Mouse (Mus musculus) limb, embryonic 14.5 days (tissue): ENCODE measurements around the gene B3galt4. TPM values are rescaled to one million over a fixed set of nuclear protein-coding genes. Genes with fewer than 3 reads are reported as not detected.
"Not testable (repeated sequence)": the region's sequence is repeated elsewhere in the genome, so short reads cannot be mapped to it uniquely, and the experiment has no call there.

Experiments
- ATAC-seq: fragments of 200-750 bp; cut with Nextera tagmentation; 2 replicates; pipeline ENCODE4 v1.8.0; 2017; ENCODE audit warnings: low read depth, moderate number of reproducible peaks, moderate TSS enrichment; ENCODE audit not compliant: low FRiP score
- DNase-seq: peaks from one replicate; pipeline ENCODE4 v3.0.0-alpha.2; 2015; ENCODE audit warnings: low spot score
- H3K27ac ChIP-seq: fragments of 300-500 bp; sonication (generic); replicated peaks from 2 replicates; pipeline ENCODE4 v1.5.1; 2014; ENCODE audit warnings: low read depth, mild to moderate bottlenecking, low read length, moderate library complexity, mixed read lengths
- H3K27me3 ChIP-seq: fragments of 300-500 bp; sonication (generic); 2 replicates; pipeline ENCODE4 v1.6.1; 2014; ENCODE audit warnings: low read length, mixed read lengths; ENCODE audit not compliant: control insufficient read depth, insufficient read depth
- H3K36me3 ChIP-seq: fragments of 300-500 bp; sonication (generic); 2 replicates; pipeline ENCODE4 v1.6.1; 2014; ENCODE audit warnings: mild to moderate bottlenecking, low read length, moderate library complexity, mixed read lengths; ENCODE audit not compliant: control insufficient read depth, insufficient read depth
- H3K4me1 ChIP-seq: fragments of 300-500 bp; sonication (generic); 2 replicates; pipeline ENCODE4 v1.6.1; 2014; ENCODE audit warnings: antibody characterized with exemption, low read length, mixed read lengths; ENCODE audit not compliant: control insufficient read depth, insufficient read depth
- H3K4me2 ChIP-seq: fragments of 300-500 bp; sonication (generic); replicated peaks from 2 replicates; pipeline ENCODE4 v1.6.1; 2014; ENCODE audit warnings: low read depth, mild to moderate bottlenecking, low read length, moderate library complexity; ENCODE audit not compliant: severe bottlenecking
- H3K4me3 ChIP-seq: fragments of 300-500 bp; sonication (generic); replicated peaks from 2 replicates; pipeline ENCODE4 v1.5.1; 2014; ENCODE audit warnings: low read length
- H3K9ac ChIP-seq: fragments of 300-500 bp; sonication (generic); 2 replicates; pipeline ENCODE4 v1.6.1; 2014; ENCODE audit warnings: mild to moderate bottlenecking, low read depth, low read length, moderate library complexity; ENCODE audit not compliant: severe bottlenecking
- H3K9me3 ChIP-seq: fragments of 300-500 bp; sonication (generic); 2 replicates; pipeline ENCODE4 v1.6.1; 2016; ENCODE audit warnings: low read length; ENCODE audit not compliant: control insufficient read depth
- POLR2A ChIP-seq: fragments of 200-500 bp; IDR thresholded peaks from 2 replicates; pipeline ENCODE4 v1.8.0; 2012; ENCODE audit warnings: inconsistent platforms, mild to moderate bottlenecking, moderate library complexity, borderline replicate concordance; ENCODE audit not compliant: insufficient read depth, insufficient read length; ENCODE audit errors: extremely low read depth
- WGBS: fragments of 180-500 bp; shearing (Covaris S2); extraction: QIAGEN DNeasy Blood & Tissue Kit; methylation state at CpG from one replicate; pipeline ENCODE4 v1.1.7; 2014; 5-methylcytosine and 5-hydroxymethylcytosine counted together
- polyA plus RNA-seq, 2 experiments: library from polyadenylated mRNA; depleted of rRNA in 1 of 2; stranded (reverse) in 1 of 2; unstranded in 1 of 2; fragments of >200 nt; fragmentation: Nextera tagmentation in 1 of 2; extraction: Ambion mirVana in 1 of 2; gene quantifications; 2 replicates each; pipeline versions ENCODE4 v1.2.1 to v1.2.3; 2012 to 2014

Gene B3galt4
- polyA plus RNA-seq, 2 experiments = 4.0 to 7.7 TPM

GRCm38 (mm10) chr17:33953310-33953709 is 2.0 kb upstream of the B3galt4 start:
- DNase-seq = no peak
- H3K36me3 ChIP-seq = peaks cover 58% of the 10 kb centered on the region
- ATAC-seq = no peak
- WGBS = 88% methylated on average over 3 of the region's 3 CpGs
- no peaks in the 10 kb centered on the region for H3K9me3 ChIP-seq
- H3K4me1 ChIP-seq = peaks cover 38% of the 10 kb centered on the region
- H3K27me3 ChIP-seq = no peaks in the 10 kb centered on the region
- no peak overlapping the region for H3K4me2 ChIP-seq
- peak overlapping the region; percentile 21; the same call in 1 of the 2 replicates for H3K9ac ChIP-seq
- no peak overlapping the region for H3K27ac ChIP-seq
- no peak for TF ChIP-seq POLR2A
- no peak overlapping the region for H3K4me3 ChIP-seq

DNA sequence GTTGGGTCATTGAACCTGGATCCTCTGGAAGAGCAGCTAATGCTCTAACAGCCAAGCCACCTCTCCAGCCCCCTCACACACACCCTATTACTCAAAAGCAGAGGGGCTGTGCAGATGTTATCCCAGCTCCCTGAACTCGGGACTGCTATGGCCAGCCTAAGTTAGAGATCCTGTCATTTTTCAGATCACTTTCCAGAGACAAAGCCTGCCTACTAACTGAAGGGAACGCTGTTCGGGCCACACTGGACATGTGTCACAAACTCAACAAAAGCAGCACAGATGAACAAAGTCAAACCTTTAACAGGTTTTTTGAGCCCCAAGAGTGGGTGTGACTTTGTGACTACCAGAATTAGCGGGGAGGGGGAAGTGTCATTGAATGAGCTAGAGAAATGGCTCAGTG is 1.6 kb upstream of the B3galt4 start:
- Histone ChIP-seq H3K27me3 (no peaks in the 10 kb centered on the region), H3K36me3 (peaks cover 54% of the 10 kb centered on the region), H3K9ac (peak overlapping the region; percentile 21; the same call in 1 of the 2 replicates), H3K27ac (no peak overlapping the region), H3K4me1 (peaks cover 38% of the 10 kb centered on the region), H3K9me3 (no peaks in the 10 kb centered on the region), H3K4me3 (no peak overlapping the region), H3K4me2 (0 out of 2 replicates have a peak overlapping the region, but pooled peaks have one; percentile 7)
- whole genome bisulfite sequencing = 76% methylated on average over 4 of the region's 4 CpGs
- ATAC-seq = no peak
- TF ChIP-seq POLR2A = no peak
- no peak for DNase-seq

GRCm38 (mm10) chr17:33952015-33952414 is 727 bp upstream of the B3galt4 start:
- not testable (repeated sequence) for H3K9me3 ChIP-seq, H3K27me3 ChIP-seq, DNase-seq, ATAC-seq, H3K27ac ChIP-seq
- WGBS = 74% methylated on average over 13 of the region's 13 CpGs
- peak overlapping the region; percentile 63; the same call in 1 of the 2 replicates for H3K9ac ChIP-seq
- peak overlapping the region; percentile 85 for H3K4me2 ChIP-seq
- H3K36me3 ChIP-seq = peaks cover 60% of the 10 kb centered on the region
- H3K4me1 ChIP-seq = peaks cover 38% of the 10 kb centered on the region
- H3K4me3 ChIP-seq = peak overlapping the region; percentile 43

DNA sequence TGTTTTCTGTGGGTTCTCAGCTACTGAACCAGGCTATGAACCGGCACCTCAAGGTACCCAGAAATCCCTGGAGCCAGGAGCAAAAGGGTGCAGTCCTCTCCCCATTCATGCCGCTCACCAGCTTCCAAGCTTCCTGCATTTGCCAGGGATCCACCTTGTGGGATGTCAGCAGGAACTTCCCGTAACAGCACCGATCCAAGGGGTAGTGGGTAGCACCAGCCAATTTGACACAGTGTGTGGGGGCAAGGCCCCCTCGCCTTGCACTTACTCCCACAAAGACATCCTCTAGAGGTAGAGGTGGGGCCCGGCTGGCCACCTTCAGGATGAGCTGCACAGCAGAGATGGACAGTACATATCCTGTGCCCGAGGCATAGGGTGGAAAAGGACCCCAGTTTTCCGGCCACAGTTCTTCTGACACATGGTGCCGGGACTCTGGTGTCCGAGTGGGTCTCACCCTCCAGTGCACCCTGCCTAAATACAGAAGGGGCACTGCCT is 1.1 kb downstream of the B3galt4 start:
- Histone ChIP-seq H3K36me3 (peaks cover 76% of the 10 kb centered on the region), H3K4me3 (peak overlapping the region; percentile 43), H3K9ac (peak overlapping the region; percentile 63), H3K27me3 (no peaks in the 10 kb centered on the region), H3K9me3 (no peaks in the 10 kb centered on the region), H3K4me2 (peak overlapping the region; percentile 85), H3K27ac (peak overlapping the region; percentile 88), H3K4me1 (peaks cover 32% of the 10 kb centered on the region)
- ATAC-seq (no peak), DNase-seq (no peak)
- no peak for TF ChIP-seq POLR2A
- 77% methylated on average over 10 of the region's 10 CpGs for WGBS

GRCm38 (mm10) chr17:33948905-33949537 is 2.3 kb downstream of the B3galt4 start:
- ATAC-seq (no peak), DNase-seq (no peak)
- Histone ChIP-seq H3K36me3 (peaks cover 80% of the 10 kb centered on the region), H3K9me3 (no peaks in the 10 kb centered on the region), H3K27me3 (no peaks in the 10 kb centered on the region), H3K4me1 (peaks cover 25% of the 10 kb centered on the region), H3K9ac (no peak overlapping the region), H3K4me2 (no peak overlapping the region), H3K4me3 (no peak overlapping the region), H3K27ac (no peak overlapping the region)
- TF ChIP-seq POLR2A = no peak
- WGBS = 92% methylated on average over 19 of the region's 19 CpGs
